Mouse (Mus musculus) effector memory CD4-positive, alpha-beta T cell, adult 7 months (primary cell): Measurements from ENCODE around the gene Prmt9. TPM values are rescaled to one million over a fixed set of nuclear protein-coding genes. Genes with fewer than 3 reads are reported as not detected.

ENCODE experiments used
- polyA plus RNA-seq: library from polyadenylated mRNA; unstranded; fragments of 100-300 nt; shearing (Covaris generic); gene quantifications from one replicate; pipeline ENCODE4 v1.2.1, GENCODE M21; 2017

The Prmt9 gene
- polyA plus RNA-seq: 10.3 TPM

DNA sequence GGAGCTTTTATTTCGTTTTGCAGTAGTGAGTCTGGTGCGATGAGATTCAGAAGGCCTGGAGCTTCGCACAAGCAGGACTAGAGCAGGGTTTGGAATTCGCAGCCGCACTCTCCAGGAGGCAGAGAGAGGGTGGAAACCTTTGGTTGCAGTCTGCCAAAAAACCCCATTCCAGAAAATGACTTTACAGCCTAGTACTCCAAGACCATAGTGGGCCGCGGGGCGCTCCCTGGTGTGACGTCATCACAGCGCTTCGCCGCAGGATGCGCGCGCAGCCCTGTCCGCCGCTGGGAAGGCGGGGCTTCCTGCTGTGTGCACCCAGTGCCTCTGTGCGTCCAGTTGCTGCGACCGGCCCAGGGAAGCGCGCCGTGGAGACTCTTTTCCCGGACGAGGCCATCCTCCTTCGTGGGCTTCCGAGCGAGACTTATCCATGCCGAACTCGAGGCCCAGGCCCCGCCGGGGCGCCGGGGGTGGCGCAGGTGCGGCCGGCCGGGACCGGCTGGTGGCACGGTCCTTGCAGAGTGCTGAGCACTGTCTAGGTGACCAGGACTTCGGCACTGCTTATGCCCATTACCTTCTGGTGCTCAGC lies at the start of gene Prmt9:
Gene Prmt9 (plus strand): TSS at position 277 of the 586 bp plus-strand sequence.

GRCm38 (mm10) chr8:77517301-77518200 lies 31.6 kb upstream of the Prmt9 start, which contains the start of gene Arhgap10:
Gene Arhgap10 (minus strand): TSS chr8:77517953.

GRCm38 (mm10) chr8:77610374-77610969 lies 61.3 kb downstream of the Prmt9 start, which contains the start of gene Tmem184c:
Gene Tmem184c (minus strand): TSS chr8:77610698.

Other genes starting within 250 kb of the Prmt9 start
- gene Arhgap10, start 31.4 kb upstream of the Prmt9 start, polyA plus RNA-seq: 12.5 TPM
- gene Tmem184c, start 61.3 kb downstream of the Prmt9 start, polyA plus RNA-seq: 11.2 TPM
- gene Ednra, start 175.1 kb downstream of the Prmt9 start, polyA plus RNA-seq: 0.23 TPM